Mouse (Mus musculus) CD4-positive naive resting alpha-beta T cell, adult 76 days (primary cell): ENCODE data around the gene Cldn19. TPM values are rescaled to one million over a fixed set of nuclear protein-coding genes. Genes with fewer than 3 reads are reported as not detected.

Experiments used
- total RNA-seq: library from RNA; stranded (reverse); gene quantifications from one replicate; pipeline ENCODE4 v1.2.4, GENCODE M21; 2023

The Cldn19 gene
- not detected for total RNA-seq

GRCm38 (mm10) chr4:119255351-119255750, at the start of gene Cldn19:
TSS of gene Cldn19 (plus strand) at chr4:119255414.

GRCm38 (mm10) chr4:119218169-119218568, 37.0 kb upstream of the Cldn19 start, which contains the start of gene Tmem269:
TSS of gene Tmem269 (minus strand) at chr4:119218217.

GRCm38 (mm10) chr4:119232410-119233255, 22.6 kb upstream of the Cldn19 start, which contains the start of the genes AU022252 and P3h1:
TSS of gene AU022252 (minus strand) at chr4:119232712.
TSS of gene P3h1 (plus strand) at chr4:119232915.

GRCm38 (mm10) chr4:119294415-119295133, 39.4 kb downstream of the Cldn19 start, which contains the start of gene Ybx1:
TSS of gene Ybx1 (minus strand) at chr4:119294604.

Other genes with a start within 250 kb of the Cldn19 start
- gene Slc2a1, start 146.7 kb upstream of the Cldn19 start, total RNA-seq = 41.3 TPM
- gene Zfp691, start 81.2 kb upstream of the Cldn19 start, total RNA-seq = 4.4 TPM
- gene Ermap, start 65.4 kb upstream of the Cldn19 start, total RNA-seq = 3.5 TPM
- gene Svbp, start 60.1 kb upstream of the Cldn19 start, total RNA-seq = 16.6 TPM
- gene Tmem269, start 37.2 kb upstream of the Cldn19 start, total RNA-seq = not detected
- 8.1 TPM for gene AU022252, start 22.7 kb upstream of the Cldn19 start, total RNA-seq
- 3.7 TPM for gene P3h1, start 22.5 kb upstream of the Cldn19 start, total RNA-seq
- gene Ybx1, start 39.2 kb downstream of the Cldn19 start, total RNA-seq = 337 TPM
- gene Ppih, start 65.1 kb downstream of the Cldn19 start, total RNA-seq = 22.0 TPM
- gene Ccdc30, start 160.1 kb downstream of the Cldn19 start, total RNA-seq = 4.3 TPM
- 7.0 TPM for gene Ppcs, start 167.0 kb downstream of the Cldn19 start, total RNA-seq
- gene Zmynd12, start 167.4 kb downstream of the Cldn19 start, total RNA-seq = 0.38 TPM
- gene Rimkla, start 237.2 kb downstream of the Cldn19 start, total RNA-seq = 2.1 TPM